Mouse (Mus musculus): ENCODE data around the gene Sirt2. TPM values are rescaled to one million over a fixed set of nuclear protein-coding genes. Genes with fewer than 3 reads are reported as not detected.
A peak's percentile ranks its signal among the peaks of the same experiment; 100 is the strongest.

Gene Sirt2
- total RNA-seq, 1 experiment from 2014 or later: 71.4 TPM

GRCm38 (mm10) chr7:28766910-28767309 lies 375 bp downstream of the Sirt2 start:
- no peak for DNase-seq

GRCm38 (mm10) chr7:28767462-28767965 lies 979 bp downstream of the Sirt2 start, which contains the start of gene Nfkbib:
TSS of gene Nfkbib (minus strand) at chr7:28767512.
- DNase-seq: no peak

- DNase-seq: no peak
Measured at GRCm38 (mm10) chr7:28769414-28769958, 3.0 kb downstream of the Sirt2 start.

GRCm38 (mm10) chr7:28770309-28770708 lies 3.8 kb downstream of the Sirt2 start:
- no peak for DNase-seq

GRCm38 (mm10) chr7:28771867-28772266 lies 5.3 kb downstream of the Sirt2 start:
- no peak for DNase-seq

- no peak for DNase-seq
Measured at GRCm38 (mm10) chr7:28773163-28773562, 6.6 kb downstream of the Sirt2 start.

GRCm38 (mm10) chr7:28774164-28774563 lies 7.6 kb downstream of the Sirt2 start:
- no peak for DNase-seq

GRCm38 (mm10) chr7:28775129-28775528 lies 8.6 kb downstream of the Sirt2 start:
- no peak for DNase-seq

GRCm38 (mm10) chr7:28778825-28779224 lies 12.3 kb downstream of the Sirt2 start:
- no peak for DNase-seq

- DNase-seq: peak; percentile 85
Measured at GRCm38 (mm10) chr7:28780067-28780658, 13.6 kb downstream of the Sirt2 start.

- DNase-seq: no peak
Measured at GRCm38 (mm10) chr7:28780857-28781256, 14.3 kb downstream of the Sirt2 start.

- no peak for DNase-seq
Measured at GRCm38 (mm10) chr7:28781261-28781663, 14.7 kb downstream of the Sirt2 start.

GRCm38 (mm10) chr7:28785161-28785560 lies 18.6 kb downstream of the Sirt2 start:
- DNase-seq: no peak

- no peak for DNase-seq
Measured at GRCm38 (mm10) chr7:28787884-28788283, 21.3 kb downstream of the Sirt2 start.

GRCm38 (mm10) chr7:28788307-28789195 lies 22.0 kb downstream of the Sirt2 start, which contains the start of gene Rinl:
TSS of gene Rinl (plus strand) at chr7:28788969.
- no peak for DNase-seq

- no peak for DNase-seq
Measured at GRCm38 (mm10) chr7:28789235-28789634, 22.7 kb downstream of the Sirt2 start.

GRCm38 (mm10) chr7:28790066-28790806 lies 23.7 kb downstream of the Sirt2 start:
- no peak for DNase-seq

- no peak for DNase-seq
Measured at GRCm38 (mm10) chr7:28791706-28792105, 25.2 kb downstream of the Sirt2 start.

- no peak for DNase-seq
Measured at GRCm38 (mm10) chr7:28792391-28793185, 26.1 kb downstream of the Sirt2 start.

- no peak for DNase-seq
Measured at GRCm38 (mm10) chr7:28793834-28794233, 27.3 kb downstream of the Sirt2 start.

GRCm38 (mm10) chr7:28794496-28794895 lies 28.0 kb downstream of the Sirt2 start:
- DNase-seq: no peak
